Mouse (Mus musculus) stomach, embryonic 16.5 days (tissue): ENCODE data around the gene Apol10a. TPM values are rescaled to one million over a fixed set of nuclear protein-coding genes. Genes with fewer than 3 reads are reported as not detected.
A peak's percentile ranks its signal among the peaks of the same experiment; 100 is the strongest.
"Not testable (repeated sequence)": the region's sequence is repeated elsewhere in the genome, so short reads cannot be mapped to it uniquely, and the experiment has no call there.

Experiments
- ATAC-seq: fragments of 200-750 bp; cut with Nextera tagmentation; 2 replicates; pipeline ENCODE4 v1.8.0; 2017; ENCODE audit warnings: moderate number of reproducible peaks, moderate TSS enrichment; ENCODE audit not compliant: insufficient read depth, low FRiP score
- H3K27ac ChIP-seq: fragments of 300-500 bp; sonication (generic); 2 replicates; pipeline ENCODE4 v1.5.1; 2014; ENCODE audit warnings: low read length
- H3K27me3 ChIP-seq: fragments of 300-500 bp; sonication (generic); 2 replicates; pipeline ENCODE4 v1.6.1; 2014; ENCODE audit warnings: low read length, control low read depth, mixed read lengths; ENCODE audit not compliant: control insufficient read depth, insufficient read depth
- H3K36me3 ChIP-seq: fragments of 300-500 bp; sonication (generic); 2 replicates; pipeline ENCODE4 v1.6.1; 2014; ENCODE audit warnings: low read length; ENCODE audit not compliant: control insufficient read depth, insufficient read depth
- H3K4me1 ChIP-seq: fragments of 300-500 bp; sonication (generic); 2 replicates; pipeline ENCODE4 v1.6.1; 2014; ENCODE audit warnings: low read length, control low read depth, mixed read lengths; ENCODE audit not compliant: control insufficient read depth, insufficient read depth
- H3K4me2 ChIP-seq: fragments of 300-500 bp; sonication (generic); 2 replicates; pipeline ENCODE4 v1.6.1; 2014; ENCODE audit warnings: low read depth, low read length, mixed read lengths
- H3K4me3 ChIP-seq: fragments of 300-500 bp; sonication (generic); replicated peaks from 2 replicates; pipeline ENCODE4 v1.5.1; 2014; ENCODE audit warnings: mild to moderate bottlenecking, low read length
- H3K9ac ChIP-seq: fragments of 300-500 bp; sonication (generic); 2 replicates; pipeline ENCODE4 v1.6.1; 2014; ENCODE audit warnings: low read length
- H3K9me3 ChIP-seq: fragments of 300-500 bp; sonication (generic); replicated peaks from 2 replicates; pipeline ENCODE4 v1.6.1; 2016; ENCODE audit warnings: low read length, control low read depth; ENCODE audit not compliant: control insufficient read depth
- WGBS: fragments of 180-500 bp; shearing (Covaris S2); extraction: QIAGEN DNeasy Blood & Tissue Kit; methylation state at CpG from one replicate; pipeline ENCODE4 v1.1.7; 2014; 5-methylcytosine and 5-hydroxymethylcytosine counted together
- polyA plus RNA-seq: library from polyadenylated mRNA; unstranded; fragments of >200 nt; fragmentation: Nextera tagmentation; extraction: Ambion mirVana; gene quantifications from 2 replicates; pipeline ENCODE4 v1.2.1, GENCODE M21; 2015

Apol10a gene
- polyA plus RNA-seq, 1 experiment from 2014 or later, result not detected

DNA sequence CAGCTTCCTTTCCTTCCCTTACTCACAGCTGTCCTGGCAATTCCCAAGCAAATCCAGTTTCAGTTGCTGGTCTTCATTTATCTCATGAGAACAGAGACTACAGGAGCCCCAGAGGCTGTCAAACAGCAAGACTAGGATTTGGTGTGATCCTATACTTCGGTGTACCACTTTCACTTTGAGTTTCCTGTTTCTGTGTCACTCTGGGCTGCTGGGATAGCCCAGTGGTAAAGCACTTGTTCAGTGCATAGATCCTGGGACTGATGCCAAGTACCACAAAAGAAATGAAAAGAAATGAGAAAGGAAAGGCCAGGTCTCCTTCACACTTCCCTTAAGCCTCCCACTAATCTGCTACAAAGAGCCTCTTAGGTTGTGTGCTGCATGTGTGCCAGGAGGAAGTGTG lies 17.8 kb downstream of the Apol10a start:
- 73% methylated on average over 1 of the region's 1 CpGs for WGBS
- not testable (repeated sequence) for H3K9me3 ChIP-seq, H3K4me1 ChIP-seq, H3K27me3 ChIP-seq, ATAC-seq, H3K36me3 ChIP-seq, H3K27ac ChIP-seq, H3K4me2 ChIP-seq, H3K9ac ChIP-seq, H3K4me3 ChIP-seq

DNA sequence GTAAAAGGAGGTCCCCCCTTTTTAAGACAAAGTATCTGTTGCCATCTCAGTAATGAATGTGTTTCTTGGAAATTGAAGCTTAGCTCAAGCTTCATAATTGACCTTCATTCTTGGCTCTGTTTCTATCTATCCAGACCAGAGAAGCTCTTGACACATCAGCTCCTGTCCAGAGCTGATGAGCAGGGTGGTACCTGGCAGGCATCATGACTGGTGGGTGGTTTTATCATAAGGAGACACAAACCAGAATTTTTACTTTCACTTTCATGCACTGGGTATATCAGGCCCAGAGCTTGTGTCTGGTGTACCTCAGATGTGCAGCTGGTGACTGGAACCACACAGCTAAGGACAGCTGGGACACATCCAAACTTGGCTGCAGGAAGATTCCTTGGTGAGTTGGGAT lies 31.1 kb downstream of the Apol10a start, which contains the start of gene Apol11a:
Gene Apol11a, plus strand, starts transcription at position 306 of the 400 bp plus-strand sequence.
- not testable (repeated sequence) for H3K4me2 ChIP-seq, ATAC-seq, H3K9ac ChIP-seq, H3K4me1 ChIP-seq, H3K27ac ChIP-seq, H3K4me3 ChIP-seq, H3K27me3 ChIP-seq, H3K9me3 ChIP-seq, H3K36me3 ChIP-seq

GRCm38 (mm10) chr15:77520596-77520995 lies 43.7 kb downstream of the Apol10a start:
- not testable (repeated sequence) for H3K9me3 ChIP-seq, H3K4me3 ChIP-seq, H3K4me2 ChIP-seq, H3K27me3 ChIP-seq, H3K4me1 ChIP-seq, ATAC-seq, H3K9ac ChIP-seq, H3K27ac ChIP-seq, H3K36me3 ChIP-seq
- WGBS, result 54% methylated on average over 4 of the region's 4 CpGs

DNA sequence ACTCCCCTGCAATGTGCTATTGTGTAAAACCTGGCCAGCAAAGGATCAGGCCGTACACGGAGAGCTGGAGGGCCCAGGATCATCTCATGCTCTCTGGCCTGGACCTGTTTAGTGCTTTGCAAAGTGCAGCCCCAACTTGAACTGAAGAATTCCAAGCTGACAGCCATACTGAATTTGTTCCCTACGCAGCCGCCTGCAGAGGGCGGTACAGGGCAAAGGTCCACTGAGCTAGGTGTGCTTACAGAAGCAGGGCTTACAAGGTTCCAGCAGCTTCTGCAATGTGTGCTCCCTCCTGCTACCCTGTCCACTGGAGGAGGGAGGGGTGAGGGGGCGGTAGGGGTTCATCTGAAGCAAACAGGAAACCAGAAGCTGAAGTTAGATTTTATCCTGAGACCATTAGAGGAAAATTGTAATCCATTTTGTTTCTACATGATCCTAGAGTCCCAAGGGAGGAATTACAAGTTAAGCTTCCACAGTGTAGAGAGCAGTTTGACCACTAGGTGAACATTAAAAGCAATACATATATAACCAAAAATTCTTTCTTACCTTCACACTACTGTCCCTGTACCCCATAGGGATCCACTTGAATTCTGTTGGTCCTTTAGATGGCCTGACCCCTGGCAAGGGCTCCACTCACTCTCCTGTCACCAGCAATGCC lies 46.5 kb downstream of the Apol10a start:
- H3K27ac ChIP-seq, H3K36me3 ChIP-seq, H3K4me2 ChIP-seq, H3K4me1 ChIP-seq, H3K4me3 ChIP-seq, H3K9me3 ChIP-seq, H3K9ac ChIP-seq, H3K27me3 ChIP-seq: not testable (repeated sequence)
- 11% methylated on average over 6 of the region's 6 CpGs for WGBS
- peak; percentile 37 for ATAC-seq

DNA sequence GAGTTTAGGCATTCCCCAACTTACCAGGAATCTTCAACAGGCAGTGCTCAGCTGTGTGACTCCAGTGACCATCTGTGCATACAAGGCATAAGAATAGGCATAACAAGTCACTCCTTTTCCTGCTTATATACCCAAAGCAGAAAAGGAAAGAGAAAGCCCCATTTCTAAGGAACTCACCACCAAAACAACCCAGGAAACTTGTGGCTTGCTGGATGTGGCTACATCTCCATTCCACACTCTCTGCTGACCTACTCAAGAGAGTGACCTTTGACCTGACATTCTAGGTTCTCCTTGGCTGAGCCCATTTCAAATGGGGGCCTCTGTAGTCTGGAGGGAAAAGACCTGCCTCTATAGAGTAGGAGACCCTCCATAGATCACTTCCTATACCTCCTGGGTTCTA lies 56.4 kb downstream of the Apol10a start, which contains the start of gene Apol7c:
Gene Apol7c, minus strand, starts transcription at position 101 of the 400 bp plus-strand sequence.
- H3K36me3 ChIP-seq, result no peaks in the 10 kb centered on the region
- no peaks in the 10 kb centered on the region for H3K9me3 ChIP-seq
- no peak within 1 kb of the TSS for H3K4me3 ChIP-seq
- no peak within 1 kb of the TSS for H3K9ac ChIP-seq
- no peaks in the 10 kb centered on the region for H3K4me1 ChIP-seq
- ATAC-seq, result no peak
- H3K4me2 ChIP-seq, result no peak within 1 kb of the TSS
- H3K27me3 ChIP-seq, result no peaks in the 10 kb centered on the region
- H3K27ac ChIP-seq, result no peak within 1 kb of the TSS

DNA sequence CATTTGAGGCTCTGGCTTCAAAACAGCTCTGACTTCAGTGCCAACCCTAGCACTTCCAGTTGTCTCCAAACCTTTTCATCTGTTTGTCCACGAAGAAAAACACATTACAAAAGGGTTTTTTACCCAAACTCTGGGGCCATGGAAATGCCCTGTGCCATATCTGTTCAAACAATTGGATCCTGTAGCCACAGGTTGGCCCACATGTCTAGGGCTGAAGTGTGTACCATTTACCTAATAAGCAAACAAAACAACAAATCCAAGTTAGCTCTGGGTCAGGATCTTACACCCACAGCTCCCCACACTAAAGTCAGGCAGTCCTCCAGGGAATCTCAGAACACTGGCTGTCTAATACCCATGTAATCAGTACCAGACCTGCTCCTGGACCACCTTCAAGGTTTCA lies 62.4 kb downstream of the Apol10a start:
- not testable (repeated sequence) for H3K9me3 ChIP-seq, H3K4me1 ChIP-seq, H3K9ac ChIP-seq, H3K4me2 ChIP-seq, H3K27ac ChIP-seq, H3K27me3 ChIP-seq, H3K4me3 ChIP-seq, H3K36me3 ChIP-seq, ATAC-seq
- WGBS, result 34% methylated on average over 1 of the region's 1 CpGs

Other genes starting within 250 kb of the Apol10a start
- gene Rbfox2, start 170.0 kb upstream of the Apol10a start, polyA plus RNA-seq, result 55.7 and 63.6 TPM in 2 replicates
- gene Apol7a, start 77.9 kb upstream of the Apol10a start, polyA plus RNA-seq, result 9.0 and 17.9 TPM in 2 replicates
- not detected in 2 replicates for gene Apol9a, start 65.9 kb upstream of the Apol10a start, polyA plus RNA-seq
- gene Apol7b, start 29.6 kb upstream of the Apol10a start, polyA plus RNA-seq, result 0.19 TPM in 1 of 2 replicates, not detected in the other
- gene Apol11a, start 31.2 kb downstream of the Apol10a start, polyA plus RNA-seq, result not detected in 2 replicates
- 0.46 and 0.75 TPM in 2 replicates for gene Apol7c, start 56.3 kb downstream of the Apol10a start, polyA plus RNA-seq
- gene 1700025B11Rik, start 84.8 kb downstream of the Apol10a start, polyA plus RNA-seq, result not detected in 2 replicates
- gene Apol10b, start 119.1 kb downstream of the Apol10a start, polyA plus RNA-seq, result 0.18 and 0.47 TPM in 2 replicates
- gene Gm36245, start 122.2 kb downstream of the Apol10a start, polyA plus RNA-seq, result not detected in 2 replicates
- gene Apol11b, start 166.2 kb downstream of the Apol10a start, polyA plus RNA-seq, result 0.19 and 0.41 TPM in 2 replicates
- 0.17 and 0.35 TPM in 2 replicates for gene Apol7e, start 221.8 kb downstream of the Apol10a start, polyA plus RNA-seq